Mouse (Mus musculus): Measurements from ENCODE around the gene Mrpl40.

The Mrpl40 gene

GRCm38 (mm10) chr16:18828630-18829029 is 48.0 kb downstream of the Mrpl40 start:
- peak; percentile 35 for DNase-seq

GRCm38 (mm10) chr16:18822925-18823324 is 53.7 kb downstream of the Mrpl40 start:
- no peak for DNase-seq

- DNase-seq: no peak
Observed at GRCm38 (mm10) chr16:18822356-18822755, 54.3 kb downstream of the Mrpl40 start.

All from kidney, postnatal 14 days (tissue).